25 mouse cellular contexts compared by ENCODE assay signal in genomic region chr19:32148710-32149109, GRCm38 (mm10). TPM values are rescaled to one million over a fixed set of nuclear protein-coding genes. Genes with fewer than 3 reads are reported as not detected.
DNase-seq lines count a peak whose midpoint lies in the region; ATAC-seq and TF ChIP-seq lines count a peak whose summit lies in the region.
"Had no signal": no experiment of that assay in that cellular context is flagged by ENCODE, and none has a peak within 500 bp of the region (broad histone marks: within the 10 kb centered on the region; RNA-seq: fewer than 3 reads in every experiment).

No protein-coding gene starts in this region.

- H3K9me3 ChIP-seq in intestine, embryonic 16.5 days (ENCODE audit: control insufficient read depth, low read length) = no peaks in the 10 kb centered on the region
- H3K9me3 ChIP-seq: embryonic facial prominence, embryonic 10.5 days; forebrain, embryonic 13.5 days; heart, embryonic 10.5 days; hindbrain, embryonic 10.5 days had no signal

- H3K36me3 ChIP-seq in intestine, embryonic 16.5 days (ENCODE audit: control insufficient read depth, insufficient read depth, low read length) = no peaks in the 10 kb centered on the region
- H3K36me3 ChIP-seq: embryonic facial prominence, embryonic 10.5 days; heart, embryonic 10.5 days; hindbrain, embryonic 10.5 days had no signal

- no peak for TF ChIP-seq CTCF in layer of hippocampus, adult 2 months (conservative IDR thresholded peaks at IDR 0.05)

- no peaks in the 10 kb centered on the region for H3K4me1 ChIP-seq in intestine, embryonic 16.5 days (ENCODE audit: control insufficient read depth, insufficient read depth, low read length)
- H3K4me1 ChIP-seq: embryonic facial prominence, embryonic 10.5 days; forebrain, embryonic 13.5 days; heart, embryonic 10.5 days; hindbrain, embryonic 10.5 days had no signal

- WGBS in intestine, embryonic 16.5 days = 68% methylated on average over 5 of the region's 5 CpGs

- H3K9ac ChIP-seq in intestine, embryonic 16.5 days (ENCODE audit: low read depth, low read length) = no peak overlapping the region
- H3K9ac ChIP-seq: forebrain, embryonic 13.5 days; forebrain, postnatal 0 days; hindbrain, embryonic 14.5 days had no signal

- H3K4me3 ChIP-seq in intestine, embryonic 16.5 days (ENCODE audit: low read length) = no peak overlapping the region
- no peak overlapping the region for H3K4me3 ChIP-seq in layer of hippocampus, adult 2 months
- H3K4me3 ChIP-seq: embryonic facial prominence, embryonic 10.5 days; forebrain, embryonic 13.5 days; gastrocnemius, adult 2 months; heart, embryonic 10.5 days; hindbrain, embryonic 10.5 days had no signal

- no peak overlapping the region for H3K4me2 ChIP-seq in intestine, embryonic 16.5 days (ENCODE audit: low read depth, low read length)
- H3K4me2 ChIP-seq: forebrain, embryonic 13.5 days; hindbrain, embryonic 14.5 days had no signal

- no peak overlapping the region for H3K27ac ChIP-seq in intestine, embryonic 16.5 days (ENCODE audit: low read length)
- H3K27ac ChIP-seq in layer of hippocampus, adult 2 months = no peak overlapping the region
- H3K27ac ChIP-seq: embryonic facial prominence, embryonic 10.5 days; forebrain, embryonic 13.5 days; gastrocnemius, adult 2 months; heart, embryonic 10.5 days; hindbrain, embryonic 10.5 days; hindbrain, embryonic 14.5 days had no signal

- no peaks in the 10 kb centered on the region for H3K27me3 ChIP-seq in intestine, embryonic 16.5 days (replicated peaks; ENCODE audit: control insufficient read depth, insufficient read depth, low read length)
- H3K27me3 ChIP-seq: forebrain, embryonic 13.5 days; Patski had no signal

- no peak for ATAC-seq in CD4-positive, CD25-positive, alpha-beta regulatory T cell, adult 4 months
- peak; percentile 36 to 59; a peak in 3 of 4 replicates for ATAC-seq in hematopoietic stem cell, adult 5-6 weeks (replicated peaks in 1 of 2; ENCODE audit: insufficient read depth in 1 of 2, low FRiP score in 2 of 2, low TSS enrichment in 1 of 2, low read depth in 1 of 2, poor library complexity in 2 of 2, severe bottlenecking in 2 of 2)
- peak; percentile 49; the same call in 1 of the 2 replicates for ATAC-seq in megakaryocyte-erythroid progenitor cell, adult 5-6 weeks (replicated peaks; ENCODE audit: low FRiP score, low TSS enrichment, poor library complexity, severe bottlenecking)
- ATAC-seq in intestine, embryonic 16.5 days = no peak
- ATAC-seq: forebrain, embryonic 13.5 days; forebrain, postnatal 0 days; inflammation-experienced regulatory T-cells, adult 6 months; Patski had no signal

- peak; percentile 14 for DNase-seq in CD4-positive, CD25-positive, alpha-beta regulatory T cell, adult 2 months (ENCODE audit: low read depth, low spot score)
- peak; percentile 37 for DNase-seq in T-cell, adult 2 months (ENCODE audit: low spot score)
- no peak for DNase-seq in kidney, postnatal 4 days
- DNase-seq in layer of hippocampus, adult 2 months (ENCODE audit: low spot score in 2 of 2) = no peak
- DNase-seq: adrenal gland, adult 8-10 months; cerebellum, adult 11 months; cerebellum, adult 9-10 months; cerebellum, postnatal 25 days; forebrain, postnatal 0 days; gastrocnemius, adult 2 months; gastrocnemius, postnatal 25 days; heart, adult 18-20 months; heart, postnatal 14 days; kidney, adult 11 months had no signal

RNA-seq across cellular contexts. Expression of gene Asah2, which starts 40.7 kb away (rescaled TPM):
- polyA plus RNA-seq in CD4-positive, CD25-positive, alpha-beta regulatory T cell, adult 4 months (2017; shearing (Covaris generic)) = 1 to 10 TPM; 1.6 to 2.1 TPM
- total RNA-seq in hematopoietic stem cell, adult 5-6 weeks (2017) = 23.3 and 31.3 TPM in 2 replicates
- total RNA-seq in megakaryocyte-erythroid progenitor cell, adult 5-6 weeks (2014; fragmentation: Nextera tagmentation) = 2.1 and 6.4 TPM in 2 replicates
- total RNA-seq in megakaryocyte-erythroid progenitor cell, adult 5-6 weeks (2017) = 1.7 and 4.7 TPM in 2 replicates
- 4.4 and 6.4 TPM in 2 replicates for polyA plus RNA-seq in intestine, embryonic 16.5 days (2015; fragmentation: Nextera tagmentation; extraction: Ambion mirVana)
- total RNA-seq in layer of hippocampus, adult 2 months (2021) = 1 to 10 TPM; 6.6 to 6.9 TPM

Comparison
In these comparisons a context has a peak if more than half of its experiments do, and no peak if none do; other contexts are left out.
1. DNase-seq: peak in CD4-positive, CD25-positive, alpha-beta regulatory T cell, adult 2 months (single experiment) and T-cell, adult 2 months (single experiment); none in kidney, postnatal 4 days (0 of 2) and layer of hippocampus, adult 2 months (0 of 2).
2. ATAC-seq: peak in hematopoietic stem cell, adult 5-6 weeks (2 of 2) and megakaryocyte-erythroid progenitor cell, adult 5-6 weeks (single experiment); none in CD4-positive, CD25-positive, alpha-beta regulatory T cell, adult 4 months (single experiment) and intestine, embryonic 16.5 days (single experiment).